Mouse (Mus musculus): ENCODE measurements at regions not wholly inside any gene's neighbourhood (a gene's known extent, or its start where the extent isn't known, plus 50 kb on each side); places are given as distances from the start of the nearest gene placed in this dataset.
"Not testable (repeated sequence)": the region's sequence is repeated elsewhere in the genome, so short reads cannot be mapped to it uniquely, and the experiment has no call there.

DNA sequence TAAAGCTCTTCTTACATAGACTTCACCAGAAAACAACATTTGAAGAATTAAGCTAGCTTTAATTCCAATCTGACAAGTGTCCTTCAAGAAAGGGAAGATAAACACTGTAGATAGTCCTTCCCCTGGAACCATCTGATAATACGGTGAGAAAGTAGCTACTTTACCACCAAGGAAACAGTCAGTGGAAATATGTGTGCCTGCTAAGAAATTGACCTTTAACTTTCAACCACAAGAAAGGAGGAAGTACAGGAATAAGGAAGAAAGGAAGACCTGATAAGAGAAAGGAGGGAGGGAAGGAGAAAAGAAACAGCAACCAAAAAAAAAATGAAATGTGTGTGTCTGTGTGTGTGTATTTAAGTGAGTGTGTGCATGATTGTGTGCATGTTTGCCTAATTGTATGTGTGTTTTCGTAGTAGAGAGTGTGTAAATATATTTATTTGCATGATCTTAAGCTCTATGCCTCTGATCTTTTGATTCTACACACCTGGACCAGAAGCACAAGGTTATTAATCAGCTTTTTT lies 831.3 kb downstream of the Pla2g4a start:
- no peak for DNase-seq

DNA sequence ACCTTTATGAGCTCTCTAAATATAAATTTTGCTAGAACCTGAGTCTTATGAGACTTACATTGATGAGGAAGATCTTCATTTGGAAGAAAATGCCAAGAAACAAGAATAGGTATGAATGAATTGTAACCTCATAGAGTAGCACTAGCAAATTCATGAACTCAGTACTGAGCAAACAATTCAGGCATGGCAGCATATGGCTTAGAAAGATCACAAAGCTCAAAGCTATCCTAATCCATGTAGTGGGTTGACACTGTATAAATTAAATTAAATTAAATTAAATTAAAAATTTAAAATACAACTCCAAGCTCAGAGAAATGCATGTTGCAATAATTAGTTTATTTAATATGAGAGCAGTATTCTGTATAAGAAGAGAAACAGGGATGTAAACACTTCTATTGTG lies 832.0 kb downstream of the Pla2g4a start:
- DNase-seq: no peak

DNA sequence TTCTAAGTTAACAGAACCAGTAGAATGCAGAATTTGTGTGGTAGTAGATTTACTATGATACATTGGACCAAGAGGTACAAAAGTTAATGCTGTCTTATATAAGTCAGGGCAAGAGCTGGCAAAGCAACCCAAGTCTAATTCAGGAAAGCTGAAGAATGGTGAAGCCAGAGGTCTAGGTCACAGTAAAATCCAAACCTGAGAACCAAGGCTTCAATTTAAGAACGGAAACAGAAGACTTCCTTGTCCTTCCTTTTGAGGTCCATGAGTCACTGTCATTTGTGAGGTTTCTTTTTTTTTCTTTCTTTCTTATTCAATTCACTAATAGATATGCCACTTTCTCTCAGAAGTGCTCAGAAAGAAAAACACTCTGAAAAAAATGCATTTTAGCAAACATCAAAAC lies 833.4 kb downstream of the Pla2g4a start:
- no peak for DNase-seq

DNA sequence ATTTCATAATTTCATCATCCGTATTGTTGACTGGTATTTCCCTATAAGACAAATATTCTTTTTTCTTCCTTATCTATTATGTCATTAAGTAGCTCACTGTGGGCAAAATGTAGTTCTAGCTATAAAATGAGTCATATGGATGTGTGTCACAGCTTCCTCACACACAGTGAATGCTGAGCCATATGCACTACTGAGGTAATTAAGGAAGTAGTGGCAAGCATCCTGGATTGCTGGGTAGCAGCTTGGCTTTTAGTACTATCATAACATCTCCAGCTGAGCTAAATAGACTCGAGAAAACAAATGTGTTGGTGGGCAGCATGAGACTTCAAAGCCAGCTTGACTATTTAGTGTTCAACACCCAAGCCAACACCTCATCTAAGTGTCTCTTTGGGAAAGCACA lies 857.7 kb downstream of the Pla2g4a start:
- DNase-seq: no peak

DNA sequence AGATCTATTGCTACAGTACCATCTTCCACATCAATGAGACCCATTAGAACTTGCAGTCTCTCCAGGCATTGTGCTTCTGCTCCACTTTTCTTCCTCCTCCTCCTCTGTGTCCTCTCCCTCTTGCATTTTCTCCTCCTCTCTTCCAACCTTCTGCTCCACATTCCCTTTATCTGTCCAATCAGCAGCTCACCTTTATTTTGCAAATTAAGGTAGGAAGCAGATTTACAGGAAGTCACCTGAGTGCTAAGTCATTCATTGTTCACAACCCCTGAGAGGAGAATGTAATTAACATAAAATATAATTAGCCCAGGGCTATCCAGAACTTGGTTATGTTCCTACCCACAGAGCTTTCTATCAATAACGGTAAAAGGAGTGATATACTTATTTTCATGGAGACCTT lies 863.7 kb downstream of the Pla2g4a start:
- DNase-seq: no peak

DNA sequence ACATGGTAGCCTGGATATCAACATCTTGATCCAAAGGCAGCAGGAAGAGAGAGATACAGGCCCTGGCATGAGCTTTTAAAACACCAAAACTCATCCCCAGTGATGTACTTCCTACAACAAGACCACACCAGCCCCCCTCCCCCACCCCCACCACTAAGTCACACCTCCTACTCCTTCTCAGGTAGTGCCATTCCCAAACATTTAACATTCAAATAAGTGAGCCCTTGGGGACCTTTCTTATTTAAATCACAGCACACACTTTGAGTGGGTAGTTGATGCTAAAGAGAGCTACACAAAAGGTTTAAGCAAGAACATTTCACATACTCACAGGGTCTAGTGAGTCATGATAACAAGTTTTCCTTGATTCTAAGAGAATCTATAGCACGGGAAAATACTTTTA lies 886.4 kb downstream of the Pla2g4a start:
- DNase-seq: no peak

DNA sequence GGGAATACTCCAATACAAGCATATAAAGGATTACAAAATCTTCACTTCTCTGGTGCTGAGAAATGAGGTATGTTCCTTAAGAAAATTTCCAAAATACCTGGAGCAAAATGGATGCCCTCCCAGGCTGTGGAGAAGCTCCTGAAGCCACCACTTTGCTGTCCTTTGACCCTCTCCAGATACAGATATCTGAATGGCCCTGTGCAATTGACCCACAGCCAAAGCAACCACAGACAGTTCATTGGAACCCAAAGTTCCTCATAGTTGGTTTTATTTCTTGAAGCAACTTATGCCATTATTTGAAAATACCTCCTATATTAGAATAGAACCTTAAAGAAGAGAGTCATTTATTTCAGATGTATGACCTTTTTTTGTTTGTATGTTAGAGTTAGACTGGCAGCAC lies 891.5 kb downstream of the Pla2g4a start:
- no peak for DNase-seq

DNA sequence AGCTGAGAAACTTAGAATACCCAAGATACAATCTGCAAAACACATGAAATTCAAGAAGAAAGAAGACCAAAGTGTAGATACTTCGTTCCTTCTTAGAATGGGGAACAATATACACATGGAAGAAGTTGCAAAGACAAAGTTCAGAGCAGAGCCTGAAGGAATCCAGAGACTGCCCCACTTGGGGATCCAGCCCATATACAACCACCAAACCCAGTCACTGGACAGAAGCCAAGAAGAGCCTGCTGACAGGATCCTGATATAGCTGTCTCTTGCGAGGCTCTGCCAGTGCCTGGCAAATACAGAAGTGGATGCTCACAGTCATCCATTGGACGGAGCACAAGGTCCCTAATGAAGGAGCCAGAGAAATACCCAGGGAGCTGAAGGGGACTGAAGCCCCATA lies 898.1 kb downstream of the Pla2g4a start:
- not testable (repeated sequence) for DNase-seq

DNA sequence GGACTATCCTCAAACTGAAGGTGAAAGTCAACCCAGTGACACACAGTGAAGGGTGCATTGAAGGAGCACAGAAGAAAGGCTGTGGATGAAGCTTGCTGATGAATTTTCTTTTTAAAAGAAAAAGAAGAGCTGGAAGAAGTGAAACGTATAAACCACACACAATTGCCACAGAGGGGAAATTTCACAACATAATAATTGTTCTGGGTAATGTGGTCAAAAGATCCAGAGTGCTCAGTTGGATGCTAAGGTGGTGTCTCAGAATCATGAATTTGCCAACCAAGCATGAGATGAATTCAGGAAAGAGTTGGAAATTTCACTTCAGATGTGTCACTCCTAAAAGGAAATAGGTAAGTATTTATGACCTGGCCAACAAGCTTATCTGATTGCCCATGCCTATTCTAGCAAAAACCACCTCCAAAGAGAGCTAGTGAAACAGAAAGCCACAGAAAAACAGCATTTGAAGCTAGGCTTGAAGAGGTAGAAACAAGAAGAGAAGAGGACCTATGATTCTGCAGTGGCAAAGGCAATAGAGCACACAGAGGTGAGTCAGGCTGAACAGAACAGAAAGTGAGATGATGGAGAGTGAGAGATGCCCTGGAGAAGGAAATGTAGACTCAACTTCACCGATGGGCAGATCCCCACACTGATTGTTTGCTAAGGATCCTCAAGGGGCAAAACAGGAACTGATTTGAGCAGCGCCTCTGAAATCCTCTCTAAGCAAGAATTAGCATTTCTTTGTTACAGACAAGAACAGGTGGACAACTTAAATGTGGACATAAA lies 922.7 kb downstream of the Pla2g4a start:
- no peak for DNase-seq

DNA sequence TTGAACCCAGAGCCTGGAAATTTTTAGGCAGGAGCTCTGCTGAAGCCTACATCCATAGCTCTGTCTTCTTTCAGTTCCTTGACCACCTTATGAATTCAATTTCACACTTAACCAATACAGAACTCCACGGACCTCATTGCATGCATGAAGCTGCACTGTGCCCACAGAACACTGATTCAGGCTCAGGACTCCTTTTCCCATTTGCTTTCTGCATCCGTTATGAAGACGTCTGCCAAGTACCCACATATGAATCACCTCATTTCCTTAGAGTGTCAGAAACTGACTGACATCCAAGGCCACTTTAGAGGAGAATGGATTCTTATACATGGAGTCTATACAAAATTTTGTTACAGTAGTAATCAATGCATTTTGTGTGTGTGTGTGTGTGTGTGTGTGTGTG lies 932.8 kb downstream of the Pla2g4a start:
- no peak for DNase-seq

DNA sequence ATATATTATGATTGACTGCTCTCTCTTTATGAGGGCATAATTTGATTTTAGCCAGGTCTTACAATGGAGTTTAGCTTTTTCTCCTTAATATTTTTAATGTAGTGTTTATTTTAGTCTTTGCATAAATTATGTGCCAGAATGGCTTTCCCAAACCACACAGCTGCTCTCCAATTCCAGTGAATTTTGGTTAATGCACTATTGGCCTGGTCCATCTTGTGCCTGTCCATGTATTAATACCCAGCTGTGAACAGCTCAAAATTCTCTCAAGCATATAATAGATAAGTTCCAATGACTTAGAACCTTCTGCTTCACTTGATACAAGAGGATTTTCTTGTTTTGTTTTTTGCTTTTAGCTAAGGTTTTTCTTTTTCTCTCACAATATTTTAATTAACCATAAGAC lies 939.4 kb downstream of the Pla2g4a start:
- no peak for DNase-seq

DNA sequence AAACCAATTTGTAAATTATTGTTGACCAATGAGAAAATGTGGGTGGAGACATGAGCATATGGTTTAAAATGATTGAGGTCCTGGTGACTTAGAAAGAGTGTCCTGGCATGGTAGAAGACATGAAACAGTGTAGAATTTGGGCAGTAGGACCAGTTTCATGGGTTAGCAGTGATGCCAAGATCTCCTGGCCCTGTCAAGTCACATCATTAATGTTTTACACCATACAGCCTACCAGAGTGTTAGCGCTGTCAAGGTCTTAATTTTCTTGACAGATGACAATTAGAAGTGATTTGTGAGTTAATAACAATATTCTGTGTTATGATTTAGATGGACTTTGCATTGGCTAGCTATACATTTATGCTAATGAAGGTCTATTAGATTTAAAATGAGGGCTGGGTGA lies 939.8 kb downstream of the Pla2g4a start:
- no peak for DNase-seq

DNA sequence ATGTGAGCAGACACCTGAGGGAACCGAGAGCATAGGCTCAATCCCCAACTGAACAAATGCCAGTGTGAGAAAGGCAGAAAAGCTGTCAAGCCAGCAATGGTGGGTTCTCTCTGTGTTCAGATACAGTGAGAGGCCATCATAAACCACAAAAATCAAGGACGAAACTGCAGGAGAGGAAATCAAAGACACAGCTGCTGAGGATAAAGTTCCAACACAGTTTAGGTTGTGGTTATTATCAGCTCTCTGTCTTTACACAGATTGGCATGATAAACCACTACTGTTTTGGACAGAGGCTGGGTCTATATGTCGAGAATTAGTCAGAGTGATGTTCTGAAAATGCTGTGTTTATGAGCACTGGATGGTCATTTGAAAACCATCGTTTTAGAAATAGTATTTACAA lies 946.5 kb downstream of the Pla2g4a start:
- DNase-seq: no peak

DNA sequence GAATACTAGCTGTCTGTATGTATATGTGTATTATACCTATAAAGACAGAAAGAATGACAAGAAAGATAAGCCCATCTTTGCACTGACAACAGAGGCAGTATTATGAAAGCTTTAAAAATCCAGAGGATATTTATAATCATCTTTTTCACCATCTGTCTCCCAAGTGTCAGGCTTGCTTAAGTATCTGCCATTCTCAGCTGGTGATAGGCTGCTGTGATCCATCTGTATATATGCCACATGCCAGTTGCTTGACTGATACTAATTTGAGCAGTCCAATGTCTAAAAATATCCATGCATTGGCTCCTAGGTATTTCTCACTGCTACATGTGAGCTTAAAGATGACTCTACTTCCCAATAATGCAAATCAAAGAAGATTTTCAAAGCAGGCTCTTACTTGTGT lies 950.3 kb downstream of the Pla2g4a start:
- no peak for DNase-seq

DNA sequence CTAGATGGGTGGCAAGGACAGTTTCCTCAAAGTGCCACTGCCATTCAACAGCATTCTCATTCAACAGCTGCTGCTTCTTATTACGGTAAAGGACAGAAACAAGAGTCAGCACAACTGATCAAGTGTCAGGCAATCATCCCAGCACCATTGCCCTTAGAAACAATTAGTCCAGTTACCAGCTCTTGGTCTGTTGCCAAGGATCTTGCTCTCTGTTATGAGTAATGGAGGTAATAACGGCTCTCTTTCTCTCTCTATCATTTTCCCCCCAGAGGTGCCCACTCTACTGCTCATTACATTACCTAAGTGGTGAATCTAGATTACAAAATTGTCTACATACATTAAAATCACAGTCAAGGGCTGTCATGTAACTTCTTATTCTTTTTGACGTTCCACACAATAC lies 961.0 kb downstream of the Pla2g4a start:
- DNase-seq: no peak

DNA sequence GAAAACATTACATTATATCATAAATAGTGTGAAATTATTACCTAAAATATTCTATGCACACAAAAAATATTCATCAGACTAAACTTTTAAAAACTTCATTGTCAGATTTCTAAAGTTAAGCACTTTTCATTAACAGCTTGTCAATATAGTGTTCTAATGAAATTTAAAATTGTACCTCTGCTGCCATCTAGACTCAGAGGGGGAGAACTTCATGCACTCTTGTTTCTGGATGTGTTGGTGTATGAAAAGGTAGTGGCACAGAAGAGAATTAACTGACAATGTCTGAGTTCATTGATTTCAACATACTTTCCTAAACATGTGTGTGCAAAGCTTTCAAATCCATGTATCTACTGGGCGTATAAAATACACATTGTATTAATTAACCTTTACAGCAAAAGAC lies 967.5 kb downstream of the Pla2g4a start:
- no peak for DNase-seq

DNA sequence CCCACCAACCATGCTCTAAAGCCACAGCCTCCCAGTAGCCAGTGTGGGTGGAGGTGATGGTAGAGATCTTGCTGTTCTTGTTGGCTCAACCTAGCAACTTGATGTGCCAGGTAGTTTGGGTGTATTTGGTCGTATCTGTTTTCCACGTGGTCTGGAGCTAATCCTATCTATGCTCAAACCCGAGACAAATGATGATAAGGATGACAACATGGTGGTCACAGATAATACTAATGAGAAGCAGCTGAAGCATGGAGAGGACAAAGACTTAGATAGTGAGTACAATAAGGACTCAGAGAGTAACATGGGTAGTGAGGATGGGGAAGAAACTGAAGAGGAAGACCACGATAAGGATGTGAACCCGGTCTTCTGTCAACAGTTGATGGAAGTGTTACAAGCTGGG lies 983.7 kb downstream of the Pla2g4a start:
- DNase-seq: no peak

DNA sequence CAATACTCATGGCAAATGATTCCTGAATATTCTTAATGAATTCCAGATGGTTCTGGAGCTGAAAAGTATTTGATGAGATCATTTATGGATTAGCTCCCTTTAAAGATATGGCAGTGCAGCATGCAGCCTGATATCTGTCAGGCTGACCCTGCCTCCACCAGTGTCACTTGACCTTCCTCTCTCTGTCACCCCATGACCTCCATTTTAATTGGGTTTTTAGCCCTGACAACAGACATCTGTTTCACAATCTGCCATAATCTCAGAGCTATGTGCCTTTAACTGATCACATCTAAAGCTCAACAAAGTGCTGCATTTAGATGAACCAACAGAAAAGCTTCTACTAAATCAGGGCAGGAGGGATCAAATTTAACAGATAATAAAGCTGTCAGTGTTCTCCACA lies 995.7 kb downstream of the Pla2g4a start:
- no peak for DNase-seq

DNA sequence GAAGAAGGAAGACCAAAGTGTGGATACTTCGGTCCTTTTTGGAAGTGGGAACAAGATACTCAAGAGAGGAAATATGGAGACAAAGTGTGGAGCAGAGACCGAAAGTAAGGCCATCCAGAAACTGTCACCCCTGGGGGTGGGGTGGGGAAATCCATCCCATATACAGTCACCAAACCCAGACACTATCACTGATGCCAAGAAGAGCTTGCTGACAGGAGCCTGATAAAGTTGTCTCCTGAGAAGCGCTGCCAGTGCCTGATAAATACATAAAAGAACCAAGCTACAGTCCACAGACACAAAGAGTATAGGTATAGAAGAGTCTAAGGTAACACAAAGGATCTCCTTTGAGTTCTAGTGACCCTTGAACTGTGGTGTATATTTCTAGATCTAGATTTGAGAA lies 1026.7 kb downstream of the Pla2g4a start:
- DNase-seq: no peak

DNA sequence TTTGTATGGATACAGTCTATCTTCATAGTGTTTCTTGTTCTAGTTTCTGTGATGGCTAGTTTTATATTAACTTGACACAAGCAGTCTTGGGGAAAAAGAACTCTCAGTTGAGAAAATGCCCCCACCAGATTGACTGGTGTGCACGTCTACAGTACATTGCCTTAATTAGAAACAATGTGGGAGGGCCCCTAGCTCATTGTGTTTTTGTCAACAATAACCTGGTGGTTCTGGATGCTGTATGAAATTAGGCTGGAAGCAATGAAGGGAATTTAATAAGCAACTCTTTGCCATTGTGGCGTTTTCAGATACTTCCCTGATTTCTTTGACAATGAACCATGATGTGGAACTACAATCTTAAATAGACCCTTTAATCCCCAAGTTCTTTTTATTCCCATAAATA lies 1036.6 kb downstream of the Pla2g4a start:
- no peak for DNase-seq

DNA sequence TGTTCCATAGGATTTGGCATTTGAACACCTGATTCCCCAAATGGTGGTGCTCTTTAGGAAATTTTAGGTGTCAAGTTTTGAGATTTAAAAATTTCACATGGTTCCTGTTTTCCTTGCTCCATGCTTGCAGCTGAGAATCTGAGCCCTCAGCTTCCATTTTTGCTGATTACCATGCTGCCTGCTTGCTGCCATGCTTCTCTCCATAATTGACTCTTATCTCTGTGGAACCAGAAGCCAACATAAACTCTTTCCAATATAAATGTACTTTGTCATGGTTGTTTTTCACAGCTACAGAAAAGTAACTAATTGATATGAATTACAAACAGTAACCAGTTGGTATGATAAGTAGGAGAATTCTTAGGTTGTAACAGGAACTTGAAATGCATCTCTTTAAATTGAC lies 1044.0 kb downstream of the Pla2g4a start:
- no peak for DNase-seq

DNA sequence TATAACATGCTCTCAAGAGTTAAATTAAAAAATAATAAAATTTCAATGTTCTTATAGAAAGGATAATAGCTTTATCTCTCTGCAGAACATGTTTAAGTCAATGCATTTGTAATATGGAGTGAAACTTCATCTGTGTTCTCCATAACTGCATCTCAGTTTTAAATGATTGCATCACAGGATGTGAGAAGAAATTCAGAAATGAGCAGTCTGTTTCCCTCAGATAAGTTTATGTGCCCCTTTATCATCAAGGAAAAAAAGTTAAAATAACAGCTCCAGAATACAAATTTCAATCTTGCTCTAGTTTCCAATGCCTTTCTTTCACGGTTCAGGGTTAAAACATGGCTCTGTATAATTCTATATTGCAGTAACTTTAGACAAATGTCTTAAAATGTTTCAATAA lies 1048.3 kb downstream of the Pla2g4a start:
- no peak for DNase-seq

DNA sequence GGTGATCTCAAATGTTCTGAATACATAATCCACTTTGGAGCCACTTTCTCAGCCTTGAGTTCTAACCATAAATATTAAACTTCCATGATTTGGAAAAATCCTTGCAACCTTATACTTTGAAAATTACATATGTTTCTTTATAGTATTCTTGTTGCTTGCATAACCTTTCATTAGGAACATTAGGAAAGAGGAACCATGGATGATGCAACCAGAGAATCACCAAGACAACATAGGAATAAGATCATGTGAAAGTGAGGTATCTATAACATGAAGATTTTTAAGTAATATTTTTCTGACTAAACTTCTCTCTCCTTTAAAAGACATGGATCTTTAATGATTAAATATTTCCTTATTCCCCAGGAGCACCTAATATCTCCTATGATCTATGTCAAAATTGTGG lies 1057.0 kb downstream of the Pla2g4a start:
- no peak for DNase-seq

DNA sequence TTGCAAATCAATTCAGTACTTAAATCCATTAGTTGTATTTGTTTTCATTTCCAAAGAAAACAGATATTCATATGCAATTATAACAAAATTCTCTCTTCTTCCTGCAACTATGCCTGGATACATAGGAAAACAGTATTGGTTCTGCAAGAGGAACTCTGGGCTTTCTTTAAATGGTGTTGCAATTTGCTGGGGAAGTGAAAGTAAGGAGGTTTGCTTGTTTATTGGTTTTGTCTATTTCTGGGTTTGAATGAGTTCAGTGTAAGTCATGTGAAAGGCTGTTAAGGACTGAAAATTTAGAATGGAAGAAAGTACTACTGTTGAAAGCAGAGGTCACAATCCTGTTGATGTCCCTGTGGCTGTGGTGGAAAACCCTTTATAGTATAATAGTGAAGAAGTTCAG lies 1058.0 kb downstream of the Pla2g4a start:
- no peak for DNase-seq

DNA sequence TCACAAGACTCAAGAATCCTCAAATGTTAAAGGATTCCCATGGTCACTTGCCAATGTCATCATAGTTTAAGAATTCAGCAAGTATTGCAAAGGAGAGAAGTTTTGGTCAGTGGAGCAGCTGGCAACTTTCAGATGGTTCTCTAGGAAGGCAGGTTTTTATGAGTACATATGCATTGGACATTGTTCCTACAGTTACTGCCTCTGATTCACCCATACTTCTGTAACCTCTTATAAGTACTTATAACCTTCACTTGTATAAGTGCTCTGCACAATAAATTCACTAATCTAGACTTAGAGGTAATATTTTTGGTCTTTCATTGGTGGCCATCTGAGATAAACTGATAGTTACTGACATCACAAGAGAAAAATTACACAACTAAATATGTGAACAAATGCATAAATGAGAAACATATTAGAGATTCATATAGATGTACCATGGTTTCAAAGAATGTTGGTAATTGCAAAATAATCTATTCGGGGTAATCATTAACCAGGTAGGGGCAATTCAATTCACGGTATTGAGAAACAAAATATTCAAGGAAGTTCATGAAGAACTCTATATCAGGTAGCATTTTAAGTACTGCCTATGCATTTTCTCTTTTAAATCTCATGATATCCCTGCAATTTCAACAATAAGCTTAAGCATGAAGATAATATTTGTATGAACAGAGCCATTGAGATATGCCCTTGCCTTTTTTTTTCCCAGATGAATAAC lies 1059.6 kb downstream of the Pla2g4a start:
- no peak for DNase-seq

Data from kidney, postnatal 25 days (tissue).